Mouse (Mus musculus) C2C12 (cell line): Measurements from ENCODE around the gene Fkbp2.

ENCODE experiments used
- CEBPB ChIP-seq: IDR thresholded peaks from one replicate; pipeline ENCODE4 v1.6.1; 2011; ENCODE audit warnings: low read depth, mild to moderate bottlenecking, control low read depth, moderate library complexity
- CTCF ChIP-seq: IDR thresholded peaks from one replicate; pipeline ENCODE4 v1.5.1; 2011; ENCODE audit not compliant: control insufficient read depth, insufficient read depth, insufficient read length
- FOSL1 ChIP-seq: IDR thresholded peaks from one replicate; pipeline ENCODE4 v1.8.0; 2011; ENCODE audit warnings: mild to moderate bottlenecking, low read length; ENCODE audit not compliant: poor library complexity, insufficient read depth, severe bottlenecking
- MAX ChIP-seq: IDR thresholded peaks from one replicate; pipeline ENCODE4 v1.6.1; 2011; ENCODE audit warnings: mild to moderate bottlenecking, control low read depth
- MYOD1 ChIP-seq: IDR thresholded peaks from one replicate; pipeline ENCODE4 v1.6.1; 2011; ENCODE audit warnings: low read depth; ENCODE audit not compliant: control insufficient read depth, insufficient read length
- MYOG ChIP-seq: IDR thresholded peaks from one replicate; pipeline ENCODE4 v1.6.1; 2011; ENCODE audit not compliant: control insufficient read depth, insufficient read length; ENCODE audit errors: extremely low read depth
- USF1 ChIP-seq: IDR thresholded peaks from one replicate; pipeline ENCODE4 v1.6.1; 2011; ENCODE audit warnings: low read depth, mild to moderate bottlenecking, control low read depth, moderate library complexity

DNA sequence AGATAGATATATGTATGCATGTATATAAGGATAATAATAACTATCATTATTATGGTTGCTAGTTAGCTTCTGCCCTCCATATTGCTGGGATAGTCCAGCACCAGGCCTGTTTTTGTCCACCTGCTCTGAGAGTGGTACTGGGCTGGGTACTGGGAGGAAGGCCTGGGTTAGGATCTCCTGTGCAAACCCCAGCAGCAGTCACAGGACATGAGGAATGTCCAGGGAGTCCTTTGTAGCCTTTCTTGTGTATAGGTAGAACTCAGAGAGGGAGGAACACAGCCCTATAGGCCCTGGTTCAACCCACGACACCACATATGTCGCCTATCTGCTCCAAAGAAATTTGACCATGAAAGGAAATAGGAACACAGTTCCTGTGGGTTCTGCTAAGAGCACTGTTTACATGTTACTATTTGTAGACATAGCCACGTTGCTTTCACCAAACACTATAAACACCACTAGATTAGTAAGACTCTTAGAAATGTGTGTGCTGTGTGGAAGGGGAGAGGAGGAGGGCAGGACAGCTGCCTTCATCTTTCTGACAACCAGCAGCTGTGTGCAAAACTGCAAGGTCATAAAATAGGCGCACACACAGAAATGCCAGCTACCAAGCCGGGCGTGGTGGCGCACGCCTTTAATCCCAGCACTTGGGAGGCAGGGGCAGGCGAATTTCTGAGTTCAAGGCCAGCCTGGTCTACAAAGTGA is 26.7 kb upstream of the Fkbp2 start:
- no peak for TF ChIP-seq MAX
- TF ChIP-seq CTCF: no peak
- TF ChIP-seq CEBPB: no peak
- no peak for TF ChIP-seq MYOG
- no peak for TF ChIP-seq USF1
- TF ChIP-seq MYOD1: no peak
- TF ChIP-seq FOSL1: no peak
